Mouse (Mus musculus): ENCODE data around the gene Golga7b.
A peak's percentile ranks its signal among the peaks of the same experiment; 100 is the strongest.

Gene Golga7b

DNA sequence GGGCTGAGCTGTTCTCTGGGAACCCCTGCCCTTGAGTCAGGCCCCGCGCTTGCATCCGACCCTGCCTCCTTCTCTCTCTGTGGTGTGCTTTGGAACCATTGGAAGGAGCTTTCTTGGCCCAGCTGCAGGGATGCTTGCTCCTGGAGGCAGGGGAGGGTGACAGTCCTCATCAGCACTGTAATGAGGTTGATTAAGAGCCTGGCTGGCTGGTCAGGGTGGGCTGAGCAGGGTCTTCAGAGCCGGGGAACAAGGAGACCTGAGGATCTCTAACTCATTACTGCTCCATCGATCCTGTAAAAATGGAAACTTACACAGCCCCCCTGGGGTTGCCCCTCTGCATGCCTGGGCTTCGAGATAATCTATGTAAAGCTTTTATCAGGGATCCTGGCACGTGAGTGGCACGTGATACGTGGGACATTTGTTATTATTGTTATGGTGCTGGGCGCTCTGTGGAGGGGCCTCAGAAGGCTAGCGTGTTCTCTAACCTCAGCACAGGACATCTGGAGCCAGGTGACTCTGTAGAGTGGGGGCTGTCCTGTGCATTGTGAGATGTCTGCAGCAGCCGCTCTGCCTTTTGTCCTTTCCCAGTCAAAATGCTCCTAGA is 55.9 kb downstream of the Golga7b start:
- DNase-seq (ENCODE audit: low spot score) = no peak

- DNase-seq (ENCODE audit: low spot score) = no peak
These were observed 57.1 kb downstream of the Golga7b start for GRCm38 (mm10) chr19:42304506-42304905.

GRCm38 (mm10) chr19:42305746-42306145 is 58.4 kb downstream of the Golga7b start:
- DNase-seq (ENCODE audit: low spot score) = no peak

DNA sequence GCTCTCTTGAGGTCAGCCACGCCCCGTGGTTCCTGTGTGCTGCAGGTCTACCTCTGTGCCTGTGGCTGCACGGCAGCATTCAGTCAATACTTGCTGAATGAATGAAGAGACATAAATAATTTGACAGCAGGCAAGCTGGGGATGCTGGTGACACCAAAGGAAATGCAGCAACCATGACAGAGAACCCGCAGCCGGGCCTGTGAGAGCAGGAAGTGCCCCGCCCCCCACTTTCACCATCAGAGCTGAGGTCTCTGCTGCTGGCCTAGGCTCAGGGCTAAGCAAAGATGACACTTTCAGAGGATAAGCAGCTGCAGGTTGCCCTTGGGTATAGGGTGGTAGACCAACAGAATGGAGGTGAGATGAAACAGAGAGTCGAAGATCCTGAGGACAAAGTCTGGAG is 58.8 kb downstream of the Golga7b start:
- DNase-seq (ENCODE audit: low spot score) = no peak

DNA sequence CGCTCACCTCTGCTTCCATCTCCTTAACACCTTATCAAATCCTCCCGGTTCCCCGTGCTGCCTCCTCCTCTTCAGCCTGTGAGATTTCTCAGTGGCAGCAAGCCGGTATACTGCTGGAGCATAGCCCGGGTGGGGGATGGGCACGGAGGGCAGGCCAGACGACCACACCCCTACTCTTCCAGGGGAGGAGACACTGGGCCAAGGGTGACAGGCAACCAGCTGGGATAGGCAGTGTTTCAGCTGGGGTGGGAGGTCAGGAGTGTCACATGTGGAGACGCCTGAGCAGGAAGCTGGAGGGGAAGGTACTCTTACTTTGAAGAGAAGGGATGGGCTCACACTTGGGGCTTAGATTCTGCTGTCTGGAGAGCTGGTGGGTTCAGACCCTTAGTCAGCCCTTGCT is 59.6 kb downstream of the Golga7b start:
- peak; percentile 64 for DNase-seq (ENCODE audit: low spot score)

- DNase-seq (ENCODE audit: low spot score) = no peak
These were observed 61.6 kb downstream of the Golga7b start for GRCm38 (mm10) chr19:42308931-42309330.

GRCm38 (mm10) chr19:42311332-42311731 is 64.0 kb downstream of the Golga7b start:
- no peak for DNase-seq (ENCODE audit: low spot score)

DNA sequence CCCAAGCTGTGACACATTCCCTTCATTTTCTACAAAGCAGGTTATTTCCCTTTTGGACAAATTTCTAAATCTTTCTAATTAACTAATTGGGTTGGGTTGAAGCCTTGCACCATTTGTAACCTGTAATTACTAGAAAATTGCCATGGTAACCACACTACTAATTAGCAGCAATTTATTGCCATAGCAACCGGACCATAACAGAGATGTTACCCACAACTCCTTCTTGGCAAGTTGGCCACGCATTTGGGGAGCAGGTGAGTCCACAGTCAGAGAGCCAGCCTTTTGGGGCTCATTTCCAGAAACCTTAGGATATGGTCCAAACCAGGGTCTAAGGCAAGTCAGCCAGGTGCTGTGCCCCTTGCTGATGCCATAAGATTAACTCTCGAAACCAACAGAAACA is 64.8 kb downstream of the Golga7b start:
- no peak for DNase-seq (ENCODE audit: low spot score)

DNA sequence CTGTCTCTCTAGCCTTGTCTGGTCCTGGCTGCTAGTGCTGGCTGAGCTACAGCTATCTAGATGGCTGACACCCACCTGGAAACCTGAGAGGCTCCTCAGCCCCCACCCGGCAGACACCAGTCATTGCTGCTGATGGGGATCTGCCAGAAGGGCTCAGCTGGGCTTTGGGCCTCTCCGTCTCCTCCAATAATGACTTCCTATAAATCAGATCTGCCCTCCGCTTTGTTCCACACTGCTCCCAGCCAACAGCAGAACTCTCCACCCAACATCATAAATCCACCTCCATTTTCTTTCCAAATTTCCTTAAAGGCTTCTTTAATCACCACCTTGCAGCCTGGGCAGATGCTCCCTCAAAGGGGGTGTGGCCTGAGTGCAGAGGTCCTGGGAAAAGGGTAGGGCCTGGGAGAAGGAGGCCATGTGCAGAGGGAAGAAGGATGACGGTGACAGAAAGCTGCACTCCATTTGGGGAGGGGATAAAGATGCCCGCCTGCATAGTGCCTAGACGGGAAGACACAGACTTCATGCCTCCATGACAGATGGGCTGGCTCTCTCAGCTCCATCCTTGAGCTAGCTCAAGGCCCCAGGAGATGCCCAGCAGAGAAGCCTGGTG is 67.8 kb downstream of the Golga7b start:
- DNase-seq (ENCODE audit: low spot score) = no peak

- DNase-seq (ENCODE audit: low spot score) = peak; percentile 92
These were observed 68.5 kb downstream of the Golga7b start for GRCm38 (mm10) chr19:42315914-42316313.

- no peak for DNase-seq (ENCODE audit: low spot score)
These were observed 69.2 kb downstream of the Golga7b start for GRCm38 (mm10) chr19:42316525-42316924.

GRCm38 (mm10) chr19:42316998-42317397 is 69.6 kb downstream of the Golga7b start:
- DNase-seq (ENCODE audit: low spot score) = no peak

GRCm38 (mm10) chr19:42317648-42318425 is 70.5 kb downstream of the Golga7b start:
- no peak for DNase-seq (ENCODE audit: low spot score)

Data from embryo, embryonic 10 days (tissue).